Mouse (Mus musculus) embryonic fibroblast, embryonic 13.5 days (primary cell): ENCODE results near the gene Tm9sf4.

Experiments
- CTCF ChIP-seq: IDR thresholded peaks from 2 replicates; pipeline ENCODE4 v1.5.1; 2011; ENCODE audit warnings: mild to moderate bottlenecking, control low read depth, low read length, moderate library complexity, borderline replicate concordance; ENCODE audit not compliant: insufficient read depth
- POLR2A ChIP-seq: IDR thresholded peaks from 2 replicates; pipeline ENCODE4 v1.6.1; 2011; ENCODE audit warnings: low read depth, mild to moderate bottlenecking, control low read depth, low read length, moderate library complexity

DNA sequence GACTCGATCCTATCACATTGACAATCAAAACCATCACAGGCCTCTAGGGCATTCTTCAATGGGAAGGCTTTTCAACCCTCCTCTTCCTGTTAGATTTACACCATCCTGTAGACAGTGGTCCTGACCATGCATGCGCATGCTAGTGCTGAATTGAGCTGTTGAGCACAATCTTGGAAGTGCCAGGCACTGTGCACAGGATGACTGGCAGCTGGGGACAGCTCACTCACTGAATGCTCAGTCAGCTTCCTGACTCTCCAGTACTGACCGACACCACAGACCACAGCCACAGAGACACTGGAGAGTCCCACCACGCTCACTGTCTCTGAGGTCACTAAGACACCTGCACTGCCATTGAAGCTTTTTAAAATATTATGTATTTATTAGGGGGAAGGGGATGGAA is 54.3 kb downstream of the Tm9sf4 start:
- TF ChIP-seq POLR2A: no peak
- no peak for TF ChIP-seq CTCF
